Mouse (Mus musculus) heart, embryonic 13.5 days (tissue): Measurements from ENCODE around the gene Echs1. TPM values are rescaled to one million over a fixed set of nuclear protein-coding genes. Genes with fewer than 3 reads are reported as not detected.
A peak's percentile ranks its signal among the peaks of the same experiment; 100 is the strongest.

Source experiments
- ATAC-seq: fragments of 200-750 bp; cut with Nextera tagmentation; 2 replicates; pipeline ENCODE4 v1.8.0; 2017; ENCODE audit warnings: moderate TSS enrichment; ENCODE audit not compliant: insufficient number of reproducible peaks, low FRiP score, low TSS enrichment; ENCODE audit errors: extremely low read depth
- H3K27ac ChIP-seq: fragments of 300-500 bp; sonication (generic); replicated peaks from 2 replicates; pipeline ENCODE4 v1.5.1; 2015; ENCODE audit warnings: moderate library complexity, mild to moderate bottlenecking, inconsistent platforms
- H3K27me3 ChIP-seq: fragments of 300-500 bp; sonication (generic); replicated peaks from 2 replicates; pipeline ENCODE4 v1.6.1; 2015; ENCODE audit warnings: mild to moderate bottlenecking, inconsistent platforms
- H3K36me3 ChIP-seq: fragments of 300-500 bp; sonication (generic); 2 replicates; pipeline ENCODE4 v1.6.1; 2015; ENCODE audit warnings: mild to moderate bottlenecking, inconsistent platforms
- H3K4me1 ChIP-seq: fragments of 300-500 bp; sonication (generic); 2 replicates; pipeline ENCODE4 v1.6.1; 2015; ENCODE audit warnings: inconsistent platforms
- H3K4me2 ChIP-seq: fragments of 300-500 bp; sonication (generic); 2 replicates; pipeline ENCODE4 v1.6.1; 2015; ENCODE audit warnings: inconsistent platforms, mild to moderate bottlenecking, moderate library complexity
- H3K4me3 ChIP-seq: fragments of 300-500 bp; sonication (generic); 2 replicates; pipeline ENCODE4 v1.5.1; 2015; ENCODE audit warnings: moderate library complexity, mild to moderate bottlenecking, inconsistent platforms
- H3K9ac ChIP-seq: fragments of 300-500 bp; sonication (generic); 2 replicates; pipeline ENCODE4 v1.6.1; 2015; ENCODE audit warnings: inconsistent platforms, mild to moderate bottlenecking, moderate library complexity
- H3K9me3 ChIP-seq: fragments of 300-500 bp; sonication (generic); 2 replicates; pipeline ENCODE4 v1.6.1; 2016; ENCODE audit warnings: inconsistent platforms
- WGBS: fragments of 180-500 bp; shearing (Covaris S2); methylation state at CpG from one replicate; pipeline ENCODE4 v1.1.7; 2015; ENCODE audit warnings: mixed read lengths; 5-methylcytosine and 5-hydroxymethylcytosine counted together
- polyA plus RNA-seq: library from polyadenylated mRNA; unstranded; fragments of >200 nt; fragmentation: Nextera tagmentation; extraction: Ambion mirVana; gene quantifications from 2 replicates; pipeline ENCODE4 v1.2.1, GENCODE M21; 2015

Gene Echs1
- polyA plus RNA-seq, 1 experiment from 2014 or later, result 169 TPM

DNA sequence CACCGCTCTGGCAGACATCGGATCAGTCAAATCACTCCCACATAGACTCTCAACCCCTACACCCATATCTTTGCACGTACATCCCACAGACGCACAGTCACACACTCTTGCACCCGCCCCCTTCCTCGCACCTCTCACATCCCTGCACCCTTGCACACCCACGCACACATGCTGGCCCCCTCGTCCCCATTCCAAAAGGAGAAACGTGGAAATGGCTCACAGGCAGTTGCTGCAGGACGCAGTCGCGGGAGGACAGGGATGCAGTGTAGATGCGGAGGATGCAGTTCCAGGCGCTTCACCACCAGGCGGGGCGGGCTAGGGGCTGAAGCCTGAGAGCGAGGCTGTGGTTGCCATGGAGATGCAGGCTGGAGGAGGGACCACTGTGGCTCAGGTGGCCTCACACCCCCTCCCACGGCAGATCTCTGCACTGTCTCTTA is 34.0 kb downstream of the Echs1 start, which contains the start of gene Caly:
Gene Caly (minus strand): TSS at position 307 of the 437 bp plus-strand sequence.
- Histone ChIP-seq H3K9me3 (no peaks in the 10 kb centered on the region), H3K27me3 (peaks cover 71% of the 10 kb centered on the region), H3K27ac (no peak within 1 kb of the TSS), H3K4me3 (no peak within 1 kb of the TSS), H3K36me3 (no peaks in the 10 kb centered on the region), H3K4me1 (peaks cover 5% of the 10 kb centered on the region; the same call in 1 of the 2 replicates), H3K9ac (no peak within 1 kb of the TSS), H3K4me2 (no peak within 1 kb of the TSS)
- ATAC-seq, result no peak
- 7% methylated on average over 18 of the region's 18 CpGs for WGBS

DNA sequence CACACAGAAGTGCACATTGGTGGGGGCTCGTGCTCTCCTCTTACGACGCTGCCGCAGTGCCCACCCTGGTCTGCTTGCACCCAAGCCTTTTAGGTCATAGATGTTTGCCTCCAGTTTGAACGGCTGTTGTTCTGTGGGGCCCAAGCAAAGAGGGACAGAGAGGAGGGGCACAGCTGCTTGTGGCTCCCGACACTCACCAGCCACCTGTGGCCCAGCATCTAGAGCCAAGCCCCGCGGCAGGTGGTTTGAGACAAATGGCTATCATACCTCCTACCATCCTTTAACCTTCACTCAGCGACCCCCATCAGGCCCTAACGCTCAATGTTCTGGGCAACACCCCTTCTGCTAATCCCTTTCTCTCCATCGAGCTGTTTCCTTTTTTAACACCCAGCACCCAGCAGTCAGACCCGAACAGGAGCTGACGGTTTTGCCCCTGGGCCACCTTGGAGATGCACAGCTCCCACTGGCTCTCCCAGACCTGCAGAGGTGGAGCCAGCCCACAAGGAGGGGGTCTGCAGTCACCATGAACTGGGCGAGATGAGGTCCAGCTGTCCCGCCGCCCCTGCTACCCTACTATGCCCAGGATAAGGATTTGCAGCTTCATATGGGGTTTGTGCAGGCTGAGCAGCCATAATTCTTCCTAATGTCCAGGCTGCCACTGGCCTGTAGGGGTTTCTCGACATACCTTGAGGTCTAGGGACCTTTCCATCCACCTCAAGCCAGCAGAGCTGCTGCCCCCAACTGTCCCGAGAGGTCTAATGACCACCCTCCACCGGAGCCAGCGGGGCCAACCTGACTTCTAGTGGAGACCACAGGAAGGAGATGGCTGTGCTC is 34.7 kb downstream of the Echs1 start:
- Histone ChIP-seq H3K4me2 (no peak overlapping the region), H3K4me1 (peaks cover 5% of the 10 kb centered on the region; the same call in 1 of the 2 replicates), H3K4me3 (no peak overlapping the region), H3K36me3 (no peaks in the 10 kb centered on the region), H3K27me3 (peaks cover 74% of the 10 kb centered on the region), H3K9me3 (no peaks in the 10 kb centered on the region), H3K9ac (no peak overlapping the region), H3K27ac (no peak overlapping the region)
- WGBS, result 22% methylated on average over 20 of the region's 20 CpGs
- ATAC-seq, result no peak

DNA sequence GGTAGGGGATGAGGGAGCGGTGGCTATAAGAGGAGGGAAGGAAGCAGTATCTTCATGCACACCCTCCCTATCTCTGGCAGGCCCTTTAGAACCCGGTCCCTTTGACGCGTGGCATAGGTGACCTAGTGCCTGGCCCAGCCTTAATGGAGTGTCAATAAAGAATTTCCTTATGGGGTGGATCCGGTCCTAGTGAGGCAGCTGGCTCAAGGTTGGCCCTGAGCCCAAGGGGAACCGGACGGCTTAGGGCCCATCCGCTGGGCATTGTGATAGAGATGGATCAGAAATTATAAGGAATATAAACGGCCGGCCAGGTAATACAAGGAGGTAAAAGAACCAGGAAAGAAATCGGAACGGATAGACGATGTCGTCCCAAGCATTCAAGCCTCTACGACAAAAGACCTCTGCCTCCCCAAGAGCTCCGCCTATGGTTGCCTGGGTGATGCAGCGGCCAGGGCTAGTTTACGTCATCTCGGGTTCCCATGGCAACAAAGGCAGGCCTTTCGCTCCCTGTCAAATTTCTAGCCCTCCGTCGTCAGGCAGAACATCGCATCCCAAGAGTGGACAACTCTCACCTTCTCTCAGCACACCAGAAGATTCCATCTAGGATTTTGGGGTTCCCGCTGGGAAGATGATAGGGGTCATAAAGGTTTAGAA is 35.6 kb downstream of the Echs1 start:
- Histone ChIP-seq H3K36me3 (no peaks in the 10 kb centered on the region), H3K4me2 (peak overlapping the region; percentile 58), H3K27ac (no peak overlapping the region), H3K4me1 (peaks cover 5% of the 10 kb centered on the region; the same call in 1 of the 2 replicates), H3K9me3 (no peaks in the 10 kb centered on the region), H3K9ac (no peak overlapping the region), H3K4me3 (peak overlapping the region; percentile 38), H3K27me3 (peaks cover 75% of the 10 kb centered on the region)
- ATAC-seq, result no peak; the same call in 1 of the 2 replicates
- 5% methylated on average over 24 of the region's 24 CpGs for WGBS

DNA sequence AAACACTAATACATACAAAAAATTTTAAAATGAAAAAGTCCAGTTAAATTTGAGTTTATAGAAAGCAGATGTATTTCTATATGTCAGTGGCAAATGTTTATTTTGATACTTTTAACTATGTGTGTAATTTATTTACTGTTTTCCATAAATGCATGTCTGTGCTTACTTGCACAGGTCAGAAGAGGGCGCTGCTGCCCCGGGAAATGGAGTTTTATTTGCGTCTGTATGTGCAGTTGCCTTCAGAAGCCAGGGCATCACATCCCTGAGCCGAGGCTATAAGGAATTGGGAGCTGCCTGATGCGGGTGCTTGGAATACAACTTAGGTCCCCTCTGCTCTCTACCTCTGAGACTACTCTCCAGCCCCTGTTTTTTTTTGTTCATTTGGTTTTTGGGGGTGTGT is 37.6 kb downstream of the Echs1 start:
- 7% methylated on average over 5 of the region's 5 CpGs for WGBS
- Histone ChIP-seq H3K4me2 (no peak overlapping the region), H3K4me1 (peaks cover 5% of the 10 kb centered on the region; the same call in 1 of the 2 replicates), H3K27ac (no peak overlapping the region), H3K9ac (no peak overlapping the region), H3K9me3 (no peaks in the 10 kb centered on the region), H3K36me3 (no peaks in the 10 kb centered on the region), H3K27me3 (peaks cover 74% of the 10 kb centered on the region), H3K4me3 (no peak overlapping the region)
- ATAC-seq, result no peak

DNA sequence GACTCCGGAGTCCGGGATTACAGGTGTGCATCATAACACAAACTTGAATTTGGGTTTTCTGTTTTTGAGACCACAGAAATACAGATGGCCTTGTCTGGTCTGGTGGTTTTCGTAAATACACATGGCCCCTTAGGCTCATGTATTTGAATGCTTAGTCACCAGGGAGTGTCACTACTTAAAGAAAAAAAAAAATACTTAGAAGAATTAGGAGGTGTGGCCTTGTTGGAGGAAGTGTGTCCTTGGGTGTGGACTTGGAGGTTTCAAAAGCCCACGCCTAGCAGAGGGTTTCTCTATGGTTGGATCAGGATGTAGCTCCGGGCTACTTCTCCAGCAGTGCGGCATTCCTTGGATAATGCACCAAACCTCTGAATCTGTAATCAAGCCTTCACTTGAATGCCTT is 38.6 kb downstream of the Echs1 start:
- 62% methylated on average over 6 of the region's 6 CpGs for WGBS
- peaks cover 69% of the 10 kb centered on the region for H3K27me3 ChIP-seq

DNA sequence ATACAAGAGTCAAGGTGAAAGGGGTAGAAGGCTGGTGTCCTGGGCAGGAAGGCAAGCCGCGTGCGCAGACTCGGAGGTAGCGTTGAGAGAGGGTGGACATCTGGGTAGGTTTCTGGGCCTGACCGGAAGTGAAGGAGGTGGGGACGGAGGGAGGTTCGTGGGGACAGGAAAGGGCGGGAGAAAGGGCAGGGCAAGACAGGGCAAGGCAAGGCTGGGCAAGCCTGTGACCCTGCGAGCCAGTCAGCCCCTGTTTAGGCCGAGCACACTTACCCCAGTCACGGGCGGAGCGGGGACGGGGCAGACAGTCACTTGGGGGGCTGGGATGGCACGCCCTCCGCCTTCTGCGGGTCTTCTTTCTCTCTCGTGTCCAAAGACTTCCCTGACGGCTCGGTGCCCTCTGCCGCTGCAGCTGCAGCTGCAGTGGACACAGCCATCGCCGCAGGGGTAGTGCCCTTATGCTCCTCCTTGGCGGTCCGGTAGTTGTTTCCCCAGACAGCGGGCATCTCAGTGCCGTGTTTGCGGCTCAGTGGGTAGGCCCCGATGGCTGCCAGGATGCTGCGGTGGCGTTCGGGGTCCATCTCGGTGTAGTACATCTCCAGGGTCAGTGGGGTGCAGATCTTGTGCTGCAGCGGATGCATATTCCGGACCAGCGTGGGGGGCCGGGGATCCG is 46.1 kb downstream of the Echs1 start:
- no peaks in the 10 kb centered on the region for H3K9me3 ChIP-seq
- no peaks in the 10 kb centered on the region for H3K36me3 ChIP-seq
- H3K27me3 ChIP-seq, result peaks cover 82% of the 10 kb centered on the region
- 25% methylated on average over 39 of the region's 39 CpGs for WGBS
- no peak overlapping the region for H3K27ac ChIP-seq
- H3K9ac ChIP-seq, result peak overlapping the region; percentile 74
- peak overlapping the region; percentile 49 for H3K4me3 ChIP-seq
- peaks cover 7% of the 10 kb centered on the region; the same call in 1 of the 2 replicates for H3K4me1 ChIP-seq
- peak overlapping the region; percentile 71 for H3K4me2 ChIP-seq
- no peak; the same call in 1 of the 2 replicates for ATAC-seq

More for the DNA sequence above, 38.6 kb downstream of the Echs1 start:
- Histone ChIP-seq H3K36me3 (no peaks in the 10 kb centered on the region), H3K27ac (no peak overlapping the region), H3K4me2 (no peak overlapping the region), H3K9ac (no peak overlapping the region), H3K9me3 (no peaks in the 10 kb centered on the region), H3K4me1 (peaks cover 5% of the 10 kb centered on the region; the same call in 1 of the 2 replicates), H3K4me3 (no peak overlapping the region)
- no peak for ATAC-seq

DNA sequence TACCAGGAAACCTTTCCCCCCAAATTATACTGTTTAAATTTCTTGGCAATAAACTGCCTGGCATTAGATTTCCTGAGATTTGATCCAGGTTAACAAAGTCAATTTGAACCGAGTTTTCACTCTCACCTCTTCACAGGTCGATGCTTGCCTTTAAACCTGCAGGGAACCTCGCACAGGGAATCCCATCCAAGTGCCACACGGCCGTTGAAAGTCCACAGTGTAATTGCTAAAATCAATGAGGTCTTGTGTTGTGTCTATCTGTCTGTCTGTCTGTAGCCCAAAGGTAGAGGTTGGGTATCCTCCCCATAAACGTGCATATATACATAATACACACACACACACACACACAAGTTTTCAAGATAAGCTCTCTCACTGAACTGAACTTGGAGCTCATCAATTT is 48.9 kb downstream of the Echs1 start:
- Histone ChIP-seq H3K4me2 (no peak overlapping the region), H3K27ac (no peak overlapping the region), H3K9me3 (no peaks in the 10 kb centered on the region), H3K36me3 (no peaks in the 10 kb centered on the region), H3K4me3 (no peak overlapping the region), H3K9ac (no peak overlapping the region), H3K27me3 (peaks cover 92% of the 10 kb centered on the region), H3K4me1 (peaks cover 7% of the 10 kb centered on the region; the same call in 1 of the 2 replicates)
- WGBS, result 51% methylated on average over 6 of the region's 6 CpGs
- no peak for ATAC-seq

DNA sequence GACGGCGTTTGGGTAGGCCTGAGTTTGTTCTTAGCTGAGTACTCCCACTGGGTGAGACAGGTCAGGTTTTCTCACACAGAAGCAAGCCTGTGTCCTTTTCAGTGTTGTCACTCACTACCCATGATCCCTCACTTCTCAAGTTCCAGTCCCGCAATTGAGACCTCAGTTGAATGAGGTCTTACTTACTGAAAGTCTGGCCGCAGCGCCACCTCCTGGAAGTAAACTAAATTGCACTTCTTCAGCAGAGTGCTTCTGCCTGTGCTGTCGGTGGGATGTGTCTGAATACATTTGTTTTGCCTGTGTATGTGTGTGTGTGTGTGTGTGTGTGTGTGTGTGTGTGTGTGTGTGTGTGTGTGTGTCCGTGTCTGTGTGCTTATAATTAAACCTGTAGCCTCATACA is 53.2 kb downstream of the Echs1 start:
- no peak for ATAC-seq

DNA sequence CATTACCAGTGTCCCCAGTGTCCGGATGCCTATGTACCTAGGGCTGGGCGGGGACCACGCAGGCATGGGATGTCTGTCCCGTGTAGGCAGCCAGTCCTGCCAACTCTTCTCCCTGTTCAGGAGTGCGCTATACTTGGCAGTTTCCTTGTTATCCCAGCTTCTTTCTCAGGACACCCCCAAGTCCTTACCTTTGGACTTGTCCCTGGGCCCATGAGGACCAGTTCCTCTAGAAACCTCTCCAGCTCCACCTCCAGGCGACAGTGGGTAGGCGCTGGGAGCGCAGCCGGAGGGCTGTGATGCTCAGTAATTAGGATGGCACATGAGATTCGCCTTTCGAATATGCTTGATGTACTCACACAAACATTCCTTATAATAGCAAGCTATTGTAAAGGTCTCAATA is 54.0 kb downstream of the Echs1 start:
- ATAC-seq, result no peak
- Histone ChIP-seq H3K27ac (no peak overlapping the region), H3K36me3 (no peaks in the 10 kb centered on the region), H3K27me3 (peaks cover 99% of the 10 kb centered on the region), H3K9me3 (no peaks in the 10 kb centered on the region), H3K4me1 (peaks cover 21% of the 10 kb centered on the region), H3K4me2 (no peak overlapping the region), H3K9ac (no peak overlapping the region), H3K4me3 (no peak overlapping the region)
- 15% methylated on average over 11 of the region's 11 CpGs for WGBS

More for the DNA sequence above, 53.2 kb downstream of the Echs1 start:
- WGBS, result 26% methylated on average over 6 of the region's 7 CpGs
- Histone ChIP-seq H3K36me3 (no peaks in the 10 kb centered on the region), H3K4me2 (no peak overlapping the region), H3K4me1 (peaks cover 17% of the 10 kb centered on the region), H3K9me3 (no peaks in the 10 kb centered on the region), H3K4me3 (no peak overlapping the region), H3K27ac (no peak overlapping the region), H3K9ac (no peak overlapping the region), H3K27me3 (peaks cover 98% of the 10 kb centered on the region)

DNA sequence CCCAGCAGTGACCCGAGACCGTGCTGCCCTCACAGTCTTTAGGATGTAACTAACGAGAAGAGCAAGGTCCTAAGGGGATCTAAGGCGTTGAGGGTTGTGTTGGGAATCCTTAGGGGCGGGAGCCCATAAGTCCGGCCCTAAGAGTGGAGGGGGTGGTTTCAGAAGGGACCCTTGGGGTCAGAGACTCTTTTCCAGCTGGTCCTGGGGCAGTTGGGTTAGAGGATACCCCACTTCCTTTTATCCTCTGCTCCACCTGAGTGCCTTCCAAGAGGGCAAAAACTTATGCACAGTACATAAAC is 54.5 kb downstream of the Echs1 start:
- Histone ChIP-seq H3K4me3 (peak overlapping the region; percentile 47), H3K27ac (no peak overlapping the region), H3K4me1 (peaks cover 21% of the 10 kb centered on the region), H3K9me3 (no peaks in the 10 kb centered on the region), H3K27me3 (peaks cover 100% of the 10 kb centered on the region), H3K4me2 (peak overlapping the region; percentile 72), H3K9ac (no peak overlapping the region), H3K36me3 (no peaks in the 10 kb centered on the region)
- 2% methylated on average over 6 of the region's 6 CpGs for WGBS
- ATAC-seq, result no peak
